Mouse (Mus musculus) lung, adult 2 months (tissue): ENCODE data around the gene Polr2h. TPM values are rescaled to one million over a fixed set of nuclear protein-coding genes. Genes with fewer than 3 reads are reported as not detected.

ENCODE experiments used
- DNase-seq: peaks from one replicate; pipeline ENCODE4 v3.0.0; 2022
- H3K4me1 ChIP-seq: fragments of 200-500 bp; 2 replicates; pipeline ENCODE4 v1.6.1; 2011; ENCODE audit warnings: low read length; ENCODE audit not compliant: control insufficient read depth, insufficient read depth
- H3K4me3 ChIP-seq: fragments of 200-500 bp; replicated peaks from 2 replicates; pipeline ENCODE3; 2011; ENCODE audit warnings: low read depth, mild to moderate bottlenecking, control low read depth, low read length; ENCODE audit errors: extremely low read depth
- CTCF ChIP-seq: fragments of 200-500 bp; IDR thresholded peaks from 2 replicates; pipeline ENCODE4 v1.5.1; 2011; ENCODE audit warnings: mild to moderate bottlenecking, low read length, control low read depth; ENCODE audit not compliant: insufficient read depth
- POLR2A ChIP-seq: fragments of 200-500 bp; IDR thresholded peaks from 2 replicates; pipeline ENCODE4 v1.6.1; 2011; ENCODE audit warnings: low read depth, mild to moderate bottlenecking, control low read depth, low read length, borderline replicate concordance; ENCODE audit errors: extremely low read depth
- WGBS: fragments of 180-500 bp; shearing (Covaris S2); methylation state at CpG from one replicate; pipeline ENCODE4 v1.1.7; 2018; 5-methylcytosine and 5-hydroxymethylcytosine counted together
- polyA plus RNA-seq: library from polyadenylated mRNA; depleted of rRNA; stranded (reverse); fragments of >200 nt; gene quantifications from 2 replicates; pipeline ENCODE4 v1.2.3, GENCODE M21; 2012

The Polr2h gene
- polyA plus RNA-seq, 1 experiment, result 12.0 TPM

GRCm38 (mm10) chr16:20732251-20732924 is 14.9 kb downstream of the Polr2h start:
- no peak for DNase-seq
- Histone ChIP-seq H3K4me3 (peak overlapping the region; percentile 57), H3K4me1 (0 out of 2 replicates have a peak, but pooled peaks cover 3% of the 10 kb centered on the region)
- no peak for TF ChIP-seq CTCF
- TF ChIP-seq POLR2A, result no peak
- 3% methylated on average over 27 of the region's 30 CpGs for WGBS

- TF ChIP-seq CTCF (no peak), POLR2A (no peak)
- peak; percentile 53 for DNase-seq
- under 1% methylated on average over 61 of the region's 70 CpGs for WGBS
- peak within 1 kb of the TSS; percentile 57 for H3K4me3 ChIP-seq
- H3K4me1 ChIP-seq, result 0 out of 2 replicates have a peak, but pooled peaks cover 3% of the 10 kb centered on the region
These were observed 15.7 kb downstream of the Polr2h start, which contains the start of gene Chrd for GRCm38 (mm10) chr16:20732925-20733730. Gene Chrd, plus strand, starts transcription at chr16:20733127.

GRCm38 (mm10) chr16:20733731-20734730 is 16.6 kb downstream of the Polr2h start, which contains the start of gene Thpo:
Gene Thpo, minus strand, starts transcription at chr16:20734511.
- Histone ChIP-seq H3K4me3 (peak within 1 kb of the TSS; percentile 57), H3K4me1 (0 out of 2 replicates have a peak, but pooled peaks cover 3% of the 10 kb centered on the region)
- WGBS, result 9% methylated on average over 45 of the region's 45 CpGs
- TF ChIP-seq POLR2A (no peak), CTCF (no peak)
- no peak for DNase-seq

- Histone ChIP-seq H3K4me3 (no peak overlapping the region), H3K4me1 (0 out of 2 replicates have a peak, but pooled peaks cover 3% of the 10 kb centered on the region)
- no peak for TF ChIP-seq POLR2A
- TF ChIP-seq CTCF, result no peak
- DNase-seq, result no peak
- 69% methylated on average over 5 of the region's 5 CpGs for WGBS
These were observed 18.2 kb downstream of the Polr2h start for GRCm38 (mm10) chr16:20735651-20736050.

- no peak for TF ChIP-seq POLR2A
- TF ChIP-seq CTCF, result no peak
These were observed 18.7 kb downstream of the Polr2h start for GRCm38 (mm10) chr16:20736168-20736567.

GRCm38 (mm10) chr16:20736823-20737222 is 19.4 kb downstream of the Polr2h start:
- DNase-seq, result no peak
- 81% methylated on average over 5 of the region's 5 CpGs for WGBS
- H3K4me3 ChIP-seq, result no peak overlapping the region
- TF ChIP-seq CTCF (no peak), POLR2A (no peak)
- 0 out of 2 replicates have a peak, but pooled peaks cover 3% of the 10 kb centered on the region for H3K4me1 ChIP-seq

More at GRCm38 (mm10) chr16:20736168-20736567, 18.7 kb downstream of the Polr2h start:
- no peak overlapping the region for H3K4me3 ChIP-seq
- no peak for DNase-seq
- WGBS, result 85% methylated on average over 7 of the region's 7 CpGs
- H3K4me1 ChIP-seq, result 0 out of 2 replicates have a peak, but pooled peaks cover 3% of the 10 kb centered on the region

GRCm38 (mm10) chr16:20739845-20740244 is 22.4 kb downstream of the Polr2h start:
- TF ChIP-seq POLR2A, result no peak
- no peak for TF ChIP-seq CTCF
- WGBS, result 92% methylated on average over 9 of the region's 9 CpGs
- H3K4me1 ChIP-seq, result no peaks in the 10 kb centered on the region

GRCm38 (mm10) chr16:20746641-20747040 is 29.2 kb downstream of the Polr2h start:
- Histone ChIP-seq H3K4me1 (no peaks in the 10 kb centered on the region), H3K4me3 (no peak overlapping the region)
- peak; percentile 46 for DNase-seq
- 35% methylated on average over 6 of the region's 6 CpGs for WGBS
- no peak for TF ChIP-seq POLR2A
- TF ChIP-seq CTCF, result no peak

More at GRCm38 (mm10) chr16:20739845-20740244, 22.4 kb downstream of the Polr2h start:
- no peak overlapping the region for H3K4me3 ChIP-seq
- DNase-seq, result no peak

- WGBS, result 41% methylated on average over 8 of the region's 8 CpGs
- no peak overlapping the region for H3K4me3 ChIP-seq
These were observed 33.1 kb downstream of the Polr2h start for GRCm38 (mm10) chr16:20750518-20750917.

More at GRCm38 (mm10) chr16:20750518-20750917, 33.1 kb downstream of the Polr2h start:
- no peaks in the 10 kb centered on the region for H3K4me1 ChIP-seq
- no peak for TF ChIP-seq POLR2A
- TF ChIP-seq CTCF, result no peak
- no peak for DNase-seq
